Mouse (Mus musculus) layer of hippocampus, postnatal 10 days (tissue): ENCODE measurements around the gene Gpx4. TPM values are rescaled to one million over a fixed set of nuclear protein-coding genes. Genes with fewer than 3 reads are reported as not detected.
A peak's percentile ranks its signal among the peaks of the same experiment; 100 is the strongest.

Experiments used
- DNase-seq, 2 experiments: peaks; one replicate each; pipeline ENCODE4 v3.0.0; 2021; ENCODE audit warnings: low spot score in 2 of 2
- total RNA-seq, 2 experiments: library from RNA; stranded (reverse); gene quantifications; 2 replicates each; pipeline ENCODE4 v1.2.3; 2021

Gene Gpx4
- total RNA-seq, 2 experiments from 2014 or later = 408 to 448 TPM

DNA sequence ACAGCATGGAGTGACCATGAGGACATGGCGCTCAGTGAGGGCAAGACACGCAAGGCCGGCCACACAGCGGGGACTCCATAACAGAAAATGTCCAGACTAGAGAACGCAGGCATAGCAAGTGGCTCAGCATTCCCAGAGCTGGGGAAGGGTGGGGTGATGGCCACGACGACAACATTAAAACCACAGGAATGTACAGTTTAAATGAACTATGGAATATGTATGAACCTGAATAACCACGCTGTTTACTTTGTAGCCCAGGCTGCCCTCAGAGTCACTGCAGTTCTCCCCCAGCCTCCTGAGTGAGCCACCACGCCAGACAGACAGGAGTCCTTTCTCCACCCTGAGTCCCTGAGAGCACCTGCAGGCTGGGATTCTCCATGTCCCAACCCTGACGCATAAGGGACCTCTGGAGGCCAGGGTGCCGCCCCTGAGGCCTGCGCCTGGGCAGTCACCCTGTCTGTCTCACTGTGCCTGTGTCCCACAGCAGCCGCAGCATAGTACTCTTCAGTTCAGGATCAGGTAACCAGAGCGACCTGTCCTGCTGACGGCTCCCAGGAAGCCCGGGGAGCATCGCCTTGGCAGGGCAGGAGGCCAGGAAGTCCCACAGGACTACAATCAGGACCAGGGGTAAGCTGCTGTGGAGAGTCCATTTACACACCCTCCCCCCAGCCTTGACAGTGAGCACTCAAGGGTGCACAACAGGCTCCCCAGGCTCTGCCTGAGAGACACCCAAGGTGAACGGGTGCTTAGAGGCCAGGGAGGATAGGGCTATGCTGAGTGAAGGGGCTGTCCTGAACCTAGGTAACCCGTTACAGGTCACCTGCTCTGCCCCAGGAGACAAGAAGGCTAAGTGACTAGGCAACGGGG lies 25.9 kb downstream of the Gpx4 start:
- DNase-seq = no peak

DNA sequence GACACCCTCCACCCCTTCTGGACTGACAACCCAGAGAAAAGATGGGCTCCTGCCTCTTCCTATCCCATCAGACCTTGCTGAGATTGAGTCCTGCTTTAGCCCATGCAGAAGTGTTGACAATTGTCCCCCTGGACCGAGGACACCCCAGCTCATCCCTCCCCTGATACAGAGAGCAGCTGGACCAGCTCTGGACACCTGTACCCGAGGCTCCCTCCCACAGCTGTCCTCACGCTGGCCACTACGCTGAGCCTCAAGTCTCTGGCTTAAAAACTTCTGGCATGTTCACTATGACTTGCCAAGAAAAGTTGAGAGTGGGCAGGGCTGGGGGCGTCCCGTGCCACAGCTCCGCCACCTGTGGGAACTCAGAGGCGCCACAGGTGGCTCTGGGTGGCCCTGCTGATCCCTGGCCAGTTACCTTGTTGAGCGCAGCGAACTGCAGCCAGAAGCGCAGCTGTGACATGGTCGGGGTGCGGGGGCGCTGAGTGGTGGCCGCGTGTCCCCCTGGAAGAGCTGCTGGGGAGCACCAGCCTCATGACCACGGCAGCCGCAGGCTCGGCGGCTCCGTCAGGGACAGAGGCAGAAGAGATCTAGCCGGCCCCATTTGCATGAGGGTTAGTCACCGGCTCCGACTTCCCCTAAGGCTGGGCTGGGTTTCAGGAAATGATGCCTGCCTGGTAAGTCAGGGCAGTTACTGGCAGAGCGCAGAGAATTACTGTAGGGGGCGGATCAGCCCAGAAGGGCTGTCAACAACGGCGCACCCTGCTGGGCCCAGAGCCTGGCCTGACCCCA lies 28.0 kb downstream of the Gpx4 start:
- peak; percentile 37 to 45 for DNase-seq

DNA sequence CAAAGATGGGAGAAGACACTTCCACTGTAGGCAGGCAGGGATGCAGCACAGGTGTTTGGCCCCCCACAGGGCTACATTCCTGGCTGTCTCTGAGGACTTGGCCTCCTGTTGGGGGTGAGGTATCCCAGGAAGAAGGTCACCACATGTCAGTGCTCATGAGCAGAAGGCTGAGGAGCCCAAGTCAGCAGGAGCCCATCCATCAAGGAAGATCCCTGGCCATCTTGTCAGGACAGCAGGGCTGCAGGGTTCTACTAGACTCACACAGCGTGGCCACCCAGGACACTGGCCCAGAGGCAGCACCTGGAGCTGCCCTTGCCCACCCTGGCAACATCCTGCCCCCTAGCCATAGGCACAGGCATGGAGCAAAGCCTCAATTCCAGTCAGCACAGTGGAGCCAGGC lies 29.0 kb downstream of the Gpx4 start:
- DNase-seq = no peak

DNA sequence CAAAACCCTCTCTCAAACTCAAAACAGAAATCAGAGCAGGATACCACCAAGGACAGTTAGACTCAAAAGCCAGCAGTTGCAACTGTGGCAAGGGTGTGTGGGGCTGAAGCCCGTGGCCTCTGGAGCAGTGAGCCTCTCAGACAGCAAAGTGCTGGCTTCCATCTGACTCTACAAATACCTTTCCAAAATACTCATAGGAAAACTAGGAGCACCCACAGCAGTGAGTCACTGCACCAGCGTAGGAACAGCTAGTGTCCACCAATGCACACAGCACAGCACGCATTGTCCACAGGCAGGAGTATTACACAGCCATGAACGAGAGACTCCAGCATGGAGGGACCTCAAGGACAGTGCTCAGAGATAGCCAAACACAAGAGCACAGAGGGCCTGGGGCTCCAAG lies 29.4 kb downstream of the Gpx4 start:
- no peak for DNase-seq

DNA sequence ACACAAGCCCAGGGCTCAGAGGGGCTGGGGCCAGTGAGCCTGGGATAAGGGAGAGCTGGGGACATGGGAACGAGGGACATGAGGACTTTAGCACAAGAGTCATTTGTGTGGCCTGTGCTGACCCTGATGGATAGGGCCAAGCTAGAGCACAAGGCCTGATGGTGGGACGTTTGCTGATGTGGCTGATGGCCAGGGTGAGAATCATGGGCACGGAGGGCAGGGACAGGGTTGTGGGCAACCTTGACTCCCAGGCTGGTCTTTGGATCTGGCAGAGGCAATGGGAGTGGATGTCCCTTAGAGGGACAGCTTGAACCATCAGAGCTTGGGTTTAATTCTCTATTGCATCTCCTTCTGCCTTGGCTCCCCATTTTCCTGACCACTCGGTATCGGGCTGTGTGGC lies 30.3 kb downstream of the Gpx4 start:
- DNase-seq = no peak

DNA sequence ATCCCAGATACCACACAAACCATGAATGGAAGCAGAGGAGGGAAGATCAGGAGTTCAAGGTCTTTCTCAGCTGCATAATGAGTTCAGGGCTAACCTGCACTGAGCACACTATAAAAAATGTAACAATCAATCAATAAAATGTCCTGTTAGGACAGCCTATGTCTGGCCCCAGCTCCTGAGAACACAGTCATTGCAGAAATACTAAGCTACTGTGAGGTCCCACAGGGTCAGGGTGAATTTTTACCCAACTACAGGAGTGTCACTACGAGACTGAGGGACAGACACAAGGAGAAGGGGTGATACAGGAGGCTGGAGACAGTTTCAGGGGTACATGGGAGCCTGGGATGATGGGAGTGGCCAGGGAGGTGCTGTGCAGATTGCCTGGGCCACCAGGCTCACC lies 31.4 kb downstream of the Gpx4 start:
- DNase-seq = no peak

DNA sequence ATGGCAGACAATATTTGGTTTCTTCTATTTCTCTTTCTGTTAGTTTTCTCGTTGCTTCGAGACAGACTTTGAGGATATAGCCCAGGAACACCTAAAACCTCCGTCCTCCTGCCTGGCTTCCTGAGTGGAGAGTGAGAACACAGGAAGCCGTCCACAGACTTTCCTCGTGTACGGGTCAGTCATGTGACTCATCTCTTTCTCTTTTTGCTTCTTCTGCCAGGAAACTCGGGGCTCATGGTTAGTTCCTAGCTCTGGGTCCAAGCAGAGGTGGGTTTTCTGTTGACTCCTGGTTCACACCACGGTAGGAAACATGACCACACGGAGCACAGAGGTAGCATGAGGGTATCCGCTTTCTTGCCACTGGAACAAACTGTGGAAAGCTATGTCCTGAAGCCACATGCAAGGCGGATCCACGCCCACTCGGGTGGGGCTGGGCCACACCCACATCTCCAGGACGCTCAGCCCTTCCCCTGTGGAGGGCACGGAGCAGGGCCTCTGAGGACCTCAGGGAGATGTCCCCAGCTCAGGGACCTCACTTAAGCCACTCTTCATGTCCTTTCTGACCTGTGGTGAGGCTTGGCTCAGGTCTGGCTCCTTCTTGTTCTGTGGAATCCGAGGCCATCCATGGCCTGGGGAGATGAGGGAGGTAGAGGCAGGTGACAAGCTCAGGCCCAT lies 33.6 kb downstream of the Gpx4 start:
- DNase-seq = no peak

DNA sequence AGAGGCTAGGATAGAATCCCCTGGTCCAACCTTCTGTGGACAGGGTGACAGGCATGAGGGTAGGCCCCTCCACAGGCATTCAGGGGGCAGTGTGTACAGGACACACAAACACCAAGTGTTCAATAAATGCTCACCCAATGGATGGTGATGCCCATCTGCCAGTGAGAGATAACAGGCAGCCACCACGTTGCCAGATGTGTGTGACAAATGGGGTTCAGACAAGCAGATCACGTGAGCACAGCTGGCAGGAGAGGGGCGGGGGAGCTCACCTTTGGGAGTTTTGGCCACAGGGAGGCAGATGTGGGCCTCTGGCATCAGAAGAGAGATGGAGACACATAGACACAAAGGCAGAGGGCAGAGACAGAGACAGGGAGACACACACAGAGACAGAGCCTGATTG lies 34.1 kb downstream of the Gpx4 start:
- DNase-seq = no peak

DNA sequence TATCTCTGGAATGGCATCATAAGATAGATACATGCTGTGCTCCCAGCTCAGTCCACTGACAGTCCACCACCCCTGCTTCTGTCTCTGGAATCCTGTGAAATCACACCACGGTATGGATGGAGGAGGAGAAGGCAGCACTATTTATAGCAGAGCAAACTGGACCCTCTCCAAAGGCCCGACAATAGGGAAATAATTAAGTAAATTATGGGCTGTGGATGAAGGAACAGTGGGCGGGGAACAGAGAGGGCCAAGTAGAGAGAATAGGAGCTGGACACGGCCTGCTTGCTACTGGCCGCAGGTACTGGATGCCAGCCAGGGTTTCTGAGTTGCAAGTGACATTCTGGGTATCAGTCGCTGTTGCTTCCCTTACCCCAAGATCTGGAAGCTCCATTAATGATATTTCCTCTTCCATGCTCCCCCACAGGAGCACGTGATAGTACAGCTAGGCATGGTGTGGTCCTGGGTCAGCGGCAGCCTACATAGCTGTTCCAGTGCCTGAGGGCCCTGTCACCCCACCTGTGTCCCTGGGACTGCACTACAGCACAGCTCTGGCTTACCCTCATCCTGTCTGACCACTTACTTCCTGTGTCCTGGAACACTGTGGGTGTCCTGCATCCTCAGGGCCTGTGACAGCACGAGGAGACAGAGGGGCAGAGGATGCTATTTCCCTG lies 38.0 kb downstream of the Gpx4 start:
- no peak for DNase-seq

DNA sequence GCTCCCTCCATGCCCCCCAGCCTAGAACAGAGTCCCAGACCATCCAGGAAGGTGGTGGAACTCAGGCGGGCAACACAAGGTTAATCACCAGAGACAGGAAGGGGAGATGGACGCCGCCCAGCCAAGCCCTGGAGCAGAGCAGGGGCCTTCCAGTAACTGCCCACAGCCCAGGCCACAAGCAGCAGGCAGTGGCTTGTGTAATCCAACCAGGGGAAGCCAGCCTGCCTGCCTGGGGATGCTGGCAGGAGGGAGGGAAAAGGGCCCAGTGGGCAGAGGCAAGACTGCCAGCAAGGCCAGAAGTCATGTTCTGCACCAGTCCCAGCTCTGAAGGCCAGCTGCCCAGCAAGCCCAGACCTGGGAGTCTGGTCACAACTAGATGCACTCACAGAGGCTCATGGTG lies 39.9 kb downstream of the Gpx4 start:
- no peak for DNase-seq

DNA sequence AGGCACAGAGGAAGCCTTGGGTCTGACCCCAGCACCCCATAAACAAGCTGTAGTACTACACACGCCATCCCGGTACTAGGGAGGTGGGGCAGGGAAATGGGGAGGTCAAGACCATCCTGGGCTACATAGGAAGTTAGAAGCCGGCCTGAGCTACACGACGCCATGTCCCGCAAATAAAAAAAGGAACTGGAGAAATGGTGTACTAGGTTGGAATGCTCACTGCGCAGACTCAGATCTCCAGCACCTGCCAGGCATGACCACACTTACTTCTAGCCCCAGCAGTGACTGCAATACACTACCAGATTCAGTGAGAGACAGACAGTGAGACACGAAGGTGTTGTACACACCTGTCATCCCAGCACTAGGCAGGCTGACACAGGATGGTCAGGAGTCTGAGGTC lies 40.5 kb downstream of the Gpx4 start:
- no peak for DNase-seq

DNA sequence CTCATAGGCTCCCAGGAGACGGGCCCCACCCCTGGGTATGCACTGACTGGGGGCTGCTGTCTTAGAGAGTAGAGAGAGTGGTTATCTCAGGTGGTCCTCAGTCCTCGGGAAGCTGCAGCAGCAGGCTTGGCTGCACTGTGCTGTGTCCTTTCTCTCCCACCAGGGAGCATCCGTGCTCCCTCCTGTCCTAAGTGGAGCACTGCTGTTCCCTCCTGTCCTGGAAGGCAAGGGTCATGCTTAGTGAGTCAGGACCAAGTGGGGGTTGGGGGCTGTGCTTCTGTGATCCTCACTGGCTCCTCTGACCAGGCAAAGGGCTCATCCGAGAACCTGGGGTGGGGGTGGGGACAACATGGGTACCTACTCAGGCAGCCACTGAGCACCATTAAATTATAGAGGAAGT lies 42.2 kb downstream of the Gpx4 start:
- DNase-seq = no peak

DNA sequence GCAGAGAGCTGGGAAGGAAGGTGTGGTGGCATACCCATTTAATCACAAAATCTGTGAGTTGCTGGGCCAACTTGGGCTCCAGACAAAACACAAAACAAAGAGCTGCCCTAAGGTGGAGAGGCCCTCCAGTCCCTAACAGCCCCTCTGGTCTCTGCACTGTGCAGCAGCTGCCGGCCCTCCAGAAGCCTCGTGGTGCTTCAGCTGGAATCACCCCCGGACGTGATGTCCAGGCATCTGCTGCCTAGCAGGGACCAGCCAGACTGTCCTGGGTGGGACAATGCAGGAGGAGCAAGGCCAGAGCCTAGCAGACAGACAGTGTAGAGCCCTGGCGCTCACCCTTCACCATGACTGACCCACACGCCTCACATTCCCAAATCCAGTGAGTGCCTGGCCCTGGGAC lies 44.6 kb downstream of the Gpx4 start:
- no peak for DNase-seq

DNA sequence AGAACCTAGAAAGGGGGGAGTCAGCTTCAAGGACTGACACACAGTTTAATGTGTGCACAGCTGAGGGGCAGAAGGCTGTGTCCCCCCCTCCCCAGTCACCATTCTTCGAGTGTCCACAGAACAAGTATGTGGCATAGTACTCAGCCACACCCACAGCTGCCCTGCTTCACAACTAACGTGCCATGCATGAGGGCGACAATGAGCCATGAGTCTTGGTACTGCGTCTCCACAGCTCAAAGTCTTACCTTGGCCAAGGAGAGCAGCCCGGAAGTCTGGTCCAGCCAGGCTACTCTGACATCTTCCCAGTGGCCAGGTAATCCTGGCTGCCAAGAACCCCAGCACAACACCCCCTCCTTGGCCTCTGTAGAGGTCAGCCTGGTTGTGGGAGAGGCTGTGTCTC lies 45.7 kb downstream of the Gpx4 start:
- DNase-seq = no peak

DNA sequence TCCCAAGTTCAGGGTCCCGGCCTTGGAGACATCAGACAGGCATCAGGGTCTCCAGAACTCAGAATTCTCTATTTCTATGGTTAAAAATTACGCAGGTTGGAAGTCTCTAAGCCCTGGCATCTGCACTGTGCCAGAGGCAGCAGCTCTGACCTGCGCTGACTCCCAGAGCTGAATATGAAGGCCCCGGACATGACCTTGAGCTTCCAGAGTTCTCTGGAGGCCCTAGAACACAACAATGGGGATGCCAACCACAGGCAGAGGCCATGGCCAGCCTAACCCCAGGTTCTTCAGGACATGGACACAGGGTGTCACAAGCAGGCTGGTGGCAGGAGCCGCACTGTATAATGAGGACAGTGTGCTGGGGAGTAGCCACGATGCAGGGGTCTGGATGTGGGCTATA lies 47.1 kb downstream of the Gpx4 start:
- DNase-seq = no peak

DNA sequence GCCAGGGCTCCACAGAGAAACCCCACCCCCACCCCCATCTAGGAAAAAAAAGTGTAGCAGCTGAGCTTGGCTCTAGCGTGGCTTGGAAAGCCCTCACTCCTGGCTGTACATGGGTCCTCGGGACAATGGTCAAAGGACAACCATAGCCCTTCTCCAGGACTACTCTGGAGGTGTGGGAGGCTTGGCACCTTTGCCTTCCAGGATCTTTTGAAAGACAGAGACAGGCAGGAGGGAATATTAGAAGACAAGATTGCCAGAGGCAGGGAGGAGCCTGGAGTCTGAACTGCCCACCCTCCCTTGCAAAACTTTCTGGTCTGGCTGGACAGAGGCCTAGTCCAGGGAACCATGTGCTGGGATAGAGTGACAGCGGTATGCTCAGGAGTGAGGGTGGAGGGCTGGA lies 47.7 kb downstream of the Gpx4 start:
- no peak for DNase-seq

DNA sequence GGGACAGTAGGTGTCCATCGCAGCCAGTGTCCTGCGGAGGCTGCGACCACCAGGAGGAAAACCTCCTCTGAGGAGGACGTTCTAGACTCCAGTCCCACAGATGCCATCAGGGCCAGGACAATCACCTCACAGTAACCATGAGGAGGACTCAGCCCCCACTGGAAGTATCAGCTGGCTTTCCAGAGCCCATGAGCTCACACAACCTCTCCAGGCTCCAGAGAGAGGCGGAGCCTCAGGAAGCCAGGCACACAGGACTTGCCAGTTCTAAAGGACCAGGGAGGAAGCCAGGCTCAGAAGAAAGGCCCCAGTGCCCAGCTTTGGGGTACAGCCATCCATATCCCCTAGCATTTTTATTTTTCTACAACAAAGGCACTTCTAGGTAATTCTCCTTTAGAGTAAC lies 48.6 kb downstream of the Gpx4 start:
- DNase-seq = no peak

DNA sequence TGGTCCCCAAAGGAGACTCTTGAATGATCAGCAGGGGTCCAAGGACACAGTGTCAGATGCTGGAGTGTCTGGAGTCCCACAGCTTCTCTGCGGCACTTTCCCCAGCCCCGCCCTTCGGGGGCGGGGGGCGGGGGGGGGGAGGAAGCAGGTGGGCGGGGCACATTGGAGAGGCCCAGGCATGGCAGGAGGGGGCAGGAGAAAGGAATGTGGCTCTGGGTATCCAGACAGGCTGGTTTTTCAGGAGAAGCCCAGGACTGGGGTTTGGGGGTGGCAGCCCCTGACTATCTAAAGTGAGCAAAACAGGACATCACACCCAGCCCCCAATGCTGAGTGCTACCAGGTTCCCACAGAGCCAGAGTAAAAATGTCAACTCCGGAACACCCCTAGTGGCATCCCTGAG lies 50.3 kb downstream of the Gpx4 start:
- no peak for DNase-seq

DNA sequence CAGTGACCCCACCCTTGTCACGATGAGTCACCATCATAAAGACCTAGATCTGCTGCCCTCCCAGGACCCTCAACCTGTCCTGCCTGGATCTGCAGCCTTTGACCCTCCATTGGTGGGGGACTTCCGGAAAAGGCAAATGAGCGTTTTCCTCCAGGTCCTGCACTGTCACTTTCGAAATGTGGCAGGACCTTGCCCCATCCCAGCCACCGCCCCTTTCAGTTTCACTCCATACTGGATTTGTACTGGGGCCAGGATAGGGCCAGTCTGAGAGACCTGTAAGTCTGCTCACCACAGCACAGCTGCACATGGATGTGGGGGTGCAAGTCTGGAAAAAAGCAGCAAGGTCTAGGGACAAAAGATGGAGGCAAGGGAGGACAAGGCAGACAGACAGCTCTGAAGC lies 51.7 kb downstream of the Gpx4 start:
- DNase-seq = no peak

DNA sequence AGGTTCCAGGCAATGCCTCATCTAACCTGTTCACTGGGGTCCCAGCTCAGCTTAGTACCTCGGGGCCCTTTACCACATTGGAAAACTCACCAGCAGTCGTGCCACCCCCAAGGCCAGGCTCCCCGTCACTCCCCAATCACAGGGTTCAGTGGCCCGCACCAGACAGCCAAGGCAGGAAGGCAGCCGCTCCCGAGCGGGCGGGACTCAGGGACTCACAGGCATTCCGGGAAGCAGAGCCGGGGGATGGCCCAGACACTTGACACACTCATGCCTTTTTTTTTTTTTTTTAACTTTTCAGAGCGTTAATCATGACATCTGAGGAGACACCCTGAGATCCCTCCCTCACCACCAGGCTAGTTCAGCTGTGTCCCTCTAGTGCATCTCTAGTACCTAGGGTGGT lies 54.0 kb downstream of the Gpx4 start:
- DNase-seq = no peak

DNA sequence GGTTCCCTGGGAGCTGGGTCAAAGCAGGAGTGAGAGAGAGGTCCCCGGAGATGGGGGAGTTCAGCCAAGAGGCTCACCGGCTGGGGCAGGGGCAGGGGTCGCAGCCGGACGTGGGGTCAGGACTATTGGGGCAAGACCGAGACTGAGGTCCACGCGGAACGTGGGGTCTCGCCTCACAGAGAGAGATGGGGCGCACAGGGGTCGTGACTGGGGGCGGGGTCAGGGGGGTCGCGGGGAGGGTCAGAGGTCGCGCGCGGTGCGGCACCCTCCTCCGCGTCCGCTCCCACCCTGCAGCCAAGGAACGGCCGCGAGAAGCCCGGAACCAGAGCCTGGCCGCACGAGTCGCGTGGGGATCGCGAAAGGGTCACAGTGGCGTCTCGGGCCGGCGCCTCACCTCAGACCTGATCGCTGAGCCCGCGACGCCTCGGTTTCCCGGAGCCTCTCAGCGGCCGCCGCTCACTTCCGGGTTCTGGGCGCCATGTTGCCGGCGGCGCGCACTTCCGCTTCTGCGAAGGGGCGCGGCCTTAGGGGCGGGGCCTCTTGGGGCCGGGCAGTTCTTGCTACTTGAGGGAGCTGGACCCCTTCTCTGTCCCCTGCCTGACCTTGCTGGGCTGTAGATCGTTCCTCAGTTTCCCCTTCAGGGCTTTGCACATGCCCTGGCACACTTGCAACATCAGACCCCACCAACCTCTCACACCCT lies 55.4 kb downstream of the Gpx4 start:
- DNase-seq = peak; percentile 80 to 88
